Mouse (Mus musculus) small intestine, adult 2 months (tissue): ENCODE results near the gene Cacna1d.

Source experiments
- CTCF ChIP-seq: fragments of 200-500 bp; IDR thresholded peaks from 2 replicates; pipeline ENCODE4 v1.5.1; 2012; ENCODE audit warnings: low read depth, mild to moderate bottlenecking, control low read depth, inconsistent platforms, low read length, moderate library complexity, mixed read lengths; ENCODE audit not compliant: insufficient replicate concordance, insufficient read length; ENCODE audit errors: extremely low read depth
- POLR2A ChIP-seq: fragments of 200-500 bp; IDR thresholded peaks from 2 replicates; pipeline ENCODE4 v1.6.1; 2012; ENCODE audit warnings: low read depth, mild to moderate bottlenecking, control low read depth, inconsistent platforms, low read length, moderate library complexity

- TF ChIP-seq CTCF (no peak), POLR2A (no peak)
Observed at GRCm38 (mm10) chr14:30430446-30430845, 60.8 kb downstream of the Cacna1d start.
